Comparison of ENCODE assay signal across 8 mouse cellular contexts in genomic region chr2:171633355-171634097, GRCm38 (mm10).
DNase-seq lines count a peak whose midpoint lies in the region; ATAC-seq and TF ChIP-seq lines count a peak whose summit lies in the region.

No protein-coding gene starts in this region.

- peak; percentile 13 to 38 for DNase-seq in adrenal gland, adult (ENCODE audit: inconsistent age in 2 of 2, low spot score in 1 of 2)
- no peak for DNase-seq in adrenal gland, adult 18-20 months (ENCODE audit: low spot score in 2 of 2)
- DNase-seq in brain, embryonic 14.5 days (ENCODE audit: low read depth): peak; percentile 39
- DNase-seq in heart, postnatal 0 days (ENCODE audit: low spot score): peak; percentile 21
- peak; percentile 18 to 50 for DNase-seq in kidney, postnatal 4 days
- no peak for DNase-seq in spleen, postnatal 14 days (ENCODE audit: low spot score in 2 of 2)
- DNase-seq in cerebellum, adult 9-11 months: no peak
- no peak for DNase-seq in urinary bladder, postnatal 10 days (ENCODE audit: low spot score)

- H3K27me3 ChIP-seq in heart, postnatal 0 days (ENCODE audit: control insufficient read depth, insufficient read depth, low read length): no peaks in the 10 kb centered on the region

- no peak for TF ChIP-seq EP300 in heart, postnatal 0 days (IDR thresholded peaks at IDR 0.05; ENCODE audit: low read depth)

- WGBS in heart, postnatal 0 days: 47% methylated on average over 15 of the region's 15 CpGs

- peak overlapping the region; percentile 61 for H3K27ac ChIP-seq in heart, postnatal 0 days (ENCODE audit: low read depth)

- no peak overlapping the region for H3K4me2 ChIP-seq in heart, postnatal 0 days (ENCODE audit: low read depth, low read length)

- no peak overlapping the region for H3K4me3 ChIP-seq in heart, postnatal 0 days (ENCODE audit: low read depth, low read length)

- H3K9me3 ChIP-seq in heart, postnatal 0 days (replicated peaks; ENCODE audit: control insufficient read depth, low read length): no peaks in the 10 kb centered on the region

- no peaks in the 10 kb centered on the region for H3K4me1 ChIP-seq in heart, postnatal 0 days (ENCODE audit: control insufficient read depth, insufficient read depth)

- no peak for TF ChIP-seq POLR2A in brain, embryonic 14.5 days (IDR thresholded peaks at IDR 0.05; ENCODE audit: borderline replicate concordance, extremely low read depth, insufficient read depth, insufficient read length, poor library complexity, severe bottlenecking)

- ATAC-seq in heart, postnatal 0 days (ENCODE audit: insufficient read depth, low read depth): peak; percentile 70

- no peaks in the 10 kb centered on the region for H3K36me3 ChIP-seq in heart, postnatal 0 days (replicated peaks; ENCODE audit: control insufficient read depth, insufficient read depth, low read length)

- no peak for TF ChIP-seq CTCF in brain, embryonic 14.5 days (IDR thresholded peaks at IDR 0.05; ENCODE audit: borderline replicate concordance, extremely low read depth, insufficient read depth, insufficient read length)
- no peak for TF ChIP-seq CTCF in heart, postnatal 0 days (IDR thresholded peaks at IDR 0.05; ENCODE audit: low read depth)

- no peak overlapping the region for H3K9ac ChIP-seq in heart, postnatal 0 days (replicated peaks; ENCODE audit: low read depth, low read length)

Comparison
In these comparisons a context has a peak if more than half of its experiments do, and no peak if none do; other contexts are left out.
1. DNase-seq: peak in adrenal gland, adult (2 of 2), brain, embryonic 14.5 days (single experiment), heart, postnatal 0 days (single experiment) and kidney, postnatal 4 days (2 of 2); none in adrenal gland, adult 18-20 months (0 of 2), spleen, postnatal 14 days (0 of 2), cerebellum, adult 9-11 months (single experiment) and urinary bladder, postnatal 10 days (single experiment).